Mouse (Mus musculus) olfactory bulb, adult 2 months (tissue): ENCODE results near the gene Nrxn3.

Source experiments
- CTCF ChIP-seq: fragments of 200-500 bp; IDR thresholded peaks from 2 replicates; pipeline ENCODE4 v1.5.1; 2012; ENCODE audit warnings: low read depth, mild to moderate bottlenecking, low read length, moderate library complexity; ENCODE audit not compliant: insufficient read depth
- POLR2A ChIP-seq: fragments of 200-500 bp; IDR thresholded peaks from 2 replicates; pipeline ENCODE4 v1.6.1; 2012; ENCODE audit warnings: mild to moderate bottlenecking, low read depth, low read length, moderate library complexity; ENCODE audit not compliant: insufficient read depth

- TF ChIP-seq POLR2A (no peak), CTCF (no peak)
Measured at GRCm38 (mm10) chr12:89982445-89982844, 1259.8 kb downstream of the Nrxn3 start.
